Mouse (Mus musculus) testis, postnatal 14 days (tissue): ENCODE measurements around the gene Gk.

Experiments
- DNase-seq: peaks from one replicate; pipeline ENCODE4 v3.0.0; 2021; ENCODE audit warnings: low spot score

Gene Gk

GRCm38 (mm10) chrX:85776544-85777087 is at the start of gene Gk:
Gk (minus strand) TSS chrX:85776819.
- DNase-seq = peak; percentile 95

GRCm38 (mm10) chrX:85804706-85805376 is 28.2 kb upstream of the Gk start:
- DNase-seq = no peak

GRCm38 (mm10) chrX:85803006-85803405 is 26.4 kb upstream of the Gk start:
- no peak for DNase-seq

GRCm38 (mm10) chrX:85797449-85797848 is 20.8 kb upstream of the Gk start:
- no peak for DNase-seq

- DNase-seq = no peak
These were observed 1.7 kb upstream of the Gk start for GRCm38 (mm10) chrX:85778346-85778745.

GRCm38 (mm10) chrX:85777141-85777540 is 522 bp upstream of the Gk start:
- peak; percentile 28 for DNase-seq

GRCm38 (mm10) chrX:85775879-85776543 is 608 bp downstream of the Gk start:
- DNase-seq = no peak

- no peak for DNase-seq
These were observed 5.3 kb downstream of the Gk start for GRCm38 (mm10) chrX:85771303-85771702.

GRCm38 (mm10) chrX:85770747-85771146 is 5.9 kb downstream of the Gk start:
- no peak for DNase-seq

GRCm38 (mm10) chrX:85768578-85768977 is 8.0 kb downstream of the Gk start:
- no peak for DNase-seq

GRCm38 (mm10) chrX:85756005-85756404 is 20.6 kb downstream of the Gk start:
- no peak for DNase-seq

GRCm38 (mm10) chrX:85743837-85744236 is 32.8 kb downstream of the Gk start:
- DNase-seq = no peak

- no peak for DNase-seq
These were observed 43.4 kb downstream of the Gk start for GRCm38 (mm10) chrX:85733228-85733627.

GRCm38 (mm10) chrX:85731133-85731938 is 45.3 kb downstream of the Gk start:
- DNase-seq = no peak

GRCm38 (mm10) chrX:85721226-85721625 is 55.4 kb downstream of the Gk start:
- no peak for DNase-seq

GRCm38 (mm10) chrX:85710399-85710798 is 66.2 kb downstream of the Gk start:
- no peak for DNase-seq

- DNase-seq = no peak
These were observed 70.9 kb downstream of the Gk start for GRCm38 (mm10) chrX:85705715-85706114.

- DNase-seq = no peak
These were observed 92.9 kb downstream of the Gk start for GRCm38 (mm10) chrX:85683723-85684122.

GRCm38 (mm10) chrX:85682125-85682524 is 94.5 kb downstream of the Gk start:
- no peak for DNase-seq

GRCm38 (mm10) chrX:85676808-85677207 is 99.8 kb downstream of the Gk start:
- DNase-seq = peak; percentile 4
